Mouse (Mus musculus) central nervous system, embryonic 14 days (tissue): ENCODE data around the gene Usp10. TPM values are rescaled to one million over a fixed set of nuclear protein-coding genes. Genes with fewer than 3 reads are reported as not detected.

Experiments used
- polyA plus RNA-seq: library from polyadenylated mRNA; depleted of rRNA; stranded (reverse); fragments of >200 nt; gene quantifications from 2 replicates; pipeline ENCODE4 v1.2.3, GENCODE M21; 2012; rRNA removed

Usp10 gene
- 141 and 149 TPM in 2 replicates for polyA plus RNA-seq

DNA sequence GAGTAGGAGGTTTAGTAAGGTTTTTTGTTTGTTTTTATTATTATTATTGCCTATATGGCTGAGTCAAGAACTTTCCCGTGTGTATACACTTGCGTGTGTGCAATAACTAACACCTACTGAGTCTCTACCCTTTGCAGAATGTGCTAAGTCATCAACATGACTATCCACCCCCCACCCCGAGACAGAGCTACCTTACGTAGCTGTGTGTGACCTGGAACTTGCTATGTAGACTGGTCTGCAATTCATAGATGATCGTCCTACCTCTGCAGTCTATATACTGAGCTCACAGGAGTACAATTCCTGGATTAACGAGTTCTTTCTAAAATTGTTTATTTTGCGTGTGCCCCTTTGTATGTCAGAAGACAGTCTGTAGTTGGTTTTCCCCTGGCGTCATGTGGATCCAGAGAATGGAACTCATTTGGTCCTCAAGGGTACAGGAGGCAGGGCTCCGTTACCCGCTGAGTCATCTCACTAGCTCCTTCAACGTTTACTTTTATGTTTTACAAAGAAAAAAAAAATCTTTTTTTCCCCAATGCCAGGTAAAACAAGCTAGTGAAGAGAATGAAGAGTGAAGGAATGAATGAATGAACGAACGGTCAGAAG, at the start of gene Usp10:
Usp10 (plus strand) TSS at position 417 of the 603 bp plus-strand sequence.

DNA sequence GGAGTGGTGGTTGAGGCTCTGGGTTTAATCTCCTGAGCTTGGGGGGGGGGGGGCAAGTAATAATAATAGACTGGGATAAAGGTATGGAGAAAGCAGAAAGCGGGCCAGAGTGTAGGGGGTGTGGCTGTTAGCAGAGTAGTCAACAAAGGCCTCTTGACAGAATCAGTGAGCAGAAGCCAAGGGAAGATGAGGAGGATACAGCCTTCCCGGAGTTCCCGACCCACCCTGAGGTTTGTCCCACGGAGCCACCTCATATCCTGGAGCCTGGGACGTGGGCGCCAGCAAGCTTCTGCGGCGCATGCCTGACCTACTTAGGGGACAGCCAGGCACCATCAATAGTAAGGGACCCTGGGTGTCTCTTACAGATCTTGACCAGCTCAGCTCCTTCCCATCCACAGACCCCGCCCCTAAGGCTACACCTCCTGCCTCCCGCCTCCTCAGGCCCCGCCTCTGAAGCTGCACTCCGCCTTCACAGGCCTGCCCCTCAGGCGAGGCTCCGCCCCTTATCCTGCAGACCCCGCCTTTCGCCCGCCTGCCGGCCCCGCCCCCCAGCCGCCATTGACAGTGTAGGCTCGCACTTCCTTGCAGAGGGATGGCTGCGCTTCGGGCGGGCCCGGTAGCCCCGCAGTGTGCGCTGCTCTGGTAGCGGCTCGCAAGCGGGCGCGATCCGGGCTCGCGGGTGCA, 48.3 kb upstream of the Usp10 start, which contains the start of gene Klhl36:
Klhl36 (plus strand) TSS at position 561 of the 684 bp plus-strand sequence.

DNA sequence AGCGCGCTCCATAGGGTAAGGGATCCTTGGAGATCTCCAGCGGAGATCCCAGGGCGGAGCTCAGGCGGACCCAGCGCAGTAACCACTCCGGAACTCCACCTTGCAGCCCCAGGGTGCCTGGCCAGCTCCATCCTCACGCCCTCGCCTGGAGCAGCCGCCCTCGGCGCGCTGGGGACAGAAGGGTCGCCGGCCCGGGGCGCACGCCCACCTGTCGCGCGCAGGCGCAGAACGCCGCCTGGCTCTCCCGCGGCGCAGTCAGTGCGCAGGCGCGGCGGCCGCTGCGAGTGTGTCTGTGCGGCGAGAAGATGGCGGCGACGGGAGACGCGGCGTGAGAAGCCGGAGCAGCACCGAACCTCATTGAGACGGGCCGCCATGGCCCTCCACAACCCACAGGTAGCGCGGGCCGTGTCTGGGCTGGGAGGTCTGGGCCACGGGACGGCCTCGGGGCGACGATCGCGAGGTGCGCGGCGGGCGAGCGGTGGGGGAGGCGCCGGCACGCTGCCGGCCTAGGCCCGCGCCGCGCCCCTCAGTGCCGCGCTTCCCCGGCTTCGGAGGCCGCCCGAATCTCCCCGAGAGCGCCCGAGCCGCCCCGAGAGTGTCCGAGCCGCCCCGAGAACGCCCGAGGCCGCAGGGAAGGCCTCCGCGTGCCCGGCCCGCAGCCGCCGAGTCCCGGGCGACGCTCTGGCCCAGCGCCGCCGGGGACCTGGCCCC, 542 bp downstream of the Usp10 start, which contains the start of gene Gm20388:
Gm20388 (plus strand) TSS at position 295 of the 711 bp plus-strand sequence.

DNA sequence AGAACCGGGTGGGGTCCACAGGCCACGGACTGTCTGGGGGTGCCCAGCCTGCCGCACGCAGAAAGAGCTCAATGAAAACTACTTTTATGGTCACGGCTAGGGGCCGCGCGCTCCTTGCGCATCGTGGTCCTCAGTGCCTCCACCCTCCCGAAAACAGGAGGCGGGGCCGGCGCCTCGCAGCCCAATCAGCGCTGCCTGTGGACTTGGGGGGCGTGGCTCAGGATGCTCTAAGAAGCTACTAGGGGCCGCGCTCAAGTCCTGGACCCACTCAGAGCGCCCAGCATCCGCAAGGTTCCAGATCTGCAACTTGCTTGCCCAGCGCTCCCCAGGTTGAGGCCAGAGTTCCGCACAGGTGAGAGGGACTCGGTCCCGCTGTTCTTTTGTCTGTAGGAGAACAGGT, 82.1 kb downstream of the Usp10 start, which contains the start of gene Crispld2:
Crispld2 (plus strand) TSS at position 190 of the 400 bp plus-strand sequence.

Other genes starting within 250 kb of the Usp10 start
- gene Wfdc1, start 244.0 kb upstream of the Usp10 start, polyA plus RNA-seq: 2.6 and 2.9 TPM in 2 replicates
- 0.11 and 0.56 TPM in 2 replicates for gene Atp2c2, start 210.4 kb upstream of the Usp10 start, polyA plus RNA-seq
- gene Tldc1, start 131.9 kb upstream of the Usp10 start, polyA plus RNA-seq: 12.4 and 14.3 TPM in 2 replicates
- 219 and 244 TPM in 2 replicates for gene Cotl1, start 69.8 kb upstream of the Usp10 start, polyA plus RNA-seq
- 14.7 and 15.3 TPM in 2 replicates for gene Klhl36, start 48.1 kb upstream of the Usp10 start, polyA plus RNA-seq
- 43.4 and 43.7 TPM in 2 replicates for gene Gm20388, start 481 bp downstream of the Usp10 start, polyA plus RNA-seq
- 2.1 and 3.5 TPM in 2 replicates for gene Crispld2, start 82.1 kb downstream of the Usp10 start, polyA plus RNA-seq
- 33.1 and 34.7 TPM in 2 replicates for gene Zdhhc7, start 191.1 kb downstream of the Usp10 start, polyA plus RNA-seq
- 20.2 and 22.4 TPM in 2 replicates for gene 6430548M08Rik, start 203.8 kb downstream of the Usp10 start, polyA plus RNA-seq